Mouse (Mus musculus) cortical plate, adult 2 months (tissue): ENCODE measurements around the gene Eya3. TPM values are rescaled to one million over a fixed set of nuclear protein-coding genes. Genes with fewer than 3 reads are reported as not detected.
"Not testable (repeated sequence)": the region's sequence is repeated elsewhere in the genome, so short reads cannot be mapped to it uniquely, and the experiment has no call there.

ENCODE experiments used
- H3K27ac ChIP-seq: fragments of 200-500 bp; 2 replicates; pipeline ENCODE4 v1.5.1; 2012; ENCODE audit warnings: low read length, control low read depth, inconsistent platforms; ENCODE audit not compliant: insufficient read depth
- H3K4me1 ChIP-seq: fragments of 200-500 bp; 2 replicates; pipeline ENCODE4 v1.6.1; 2011; ENCODE audit warnings: low read length; ENCODE audit not compliant: control insufficient read depth, insufficient read depth
- H3K4me3 ChIP-seq: fragments of 200-500 bp; 2 replicates; pipeline ENCODE4 v1.5.1; 2011; ENCODE audit warnings: mild to moderate bottlenecking, low read length, control low read depth; ENCODE audit not compliant: insufficient read depth
- CTCF ChIP-seq: fragments of 200-500 bp; IDR thresholded peaks from 2 replicates; pipeline ENCODE4 v1.5.1; 2011; ENCODE audit warnings: mild to moderate bottlenecking, control low read depth, low read length; ENCODE audit not compliant: insufficient read depth; ENCODE audit errors: extremely low read depth
- POLR2A ChIP-seq: fragments of 200-500 bp; IDR thresholded peaks from 2 replicates; pipeline ENCODE4 v1.6.1; 2011; ENCODE audit warnings: mild to moderate bottlenecking, low read length, control low read depth; ENCODE audit not compliant: insufficient read depth; ENCODE audit errors: extremely low read depth
- polyA plus RNA-seq: library from polyadenylated mRNA; depleted of rRNA; stranded (reverse); fragments of >200 nt; gene quantifications from 2 replicates; pipeline ENCODE4 v1.2.3, GENCODE M21; 2012; rRNA removed

Eya3 gene
- polyA plus RNA-seq, 1 experiment = 25.5 TPM

- no peak overlapping the region for H3K4me3 ChIP-seq
- H3K27ac ChIP-seq = no peak overlapping the region
- TF ChIP-seq CTCF = no peak
- no peak for TF ChIP-seq POLR2A
- H3K4me1 ChIP-seq = no peaks in the 10 kb centered on the region
Measured at GRCm38 (mm10) chr4:132760296-132760695, 121.5 kb downstream of the Eya3 start.

GRCm38 (mm10) chr4:132762602-132763001 lies 123.8 kb downstream of the Eya3 start:
- Histone ChIP-seq H3K4me3 (no peak overlapping the region), H3K4me1 (no peaks in the 10 kb centered on the region), H3K27ac (no peak overlapping the region)
- TF ChIP-seq POLR2A (no peak), CTCF (no peak)

- not testable (repeated sequence) for H3K4me1 ChIP-seq
Measured at GRCm38 (mm10) chr4:132763125-132763524, 124.3 kb downstream of the Eya3 start.

GRCm38 (mm10) chr4:132767914-132768876 lies 129.4 kb downstream of the Eya3 start, which contains the start of gene Rpa2:
Gene Rpa2 (plus strand): TSS chr4:132768332.
- Histone ChIP-seq H3K4me3 (peak within 1 kb of the TSS; percentile 45), H3K27ac (no peak within 1 kb of the TSS), H3K4me1 (peaks cover 2% of the 10 kb centered on the region; the same call in 1 of the 2 replicates)
- TF ChIP-seq POLR2A (0 out of 2 replicates have a peak, but pooled peaks have one; percentile 22), CTCF (no peak)

More at GRCm38 (mm10) chr4:132763125-132763524, 124.3 kb downstream of the Eya3 start:
- H3K27ac ChIP-seq, H3K4me3 ChIP-seq: not testable (repeated sequence)

- Histone ChIP-seq H3K4me3 (no peak overlapping the region), H3K27ac (no peak overlapping the region), H3K4me1 (peaks cover 2% of the 10 kb centered on the region; the same call in 1 of the 2 replicates)
- no peak for TF ChIP-seq POLR2A
Measured at GRCm38 (mm10) chr4:132771776-132772175, 133.0 kb downstream of the Eya3 start.

Other genes starting within 250 kb of the Eya3 start
- gene Phactr4, start 216.5 kb upstream of the Eya3 start, polyA plus RNA-seq = 5.6 and 6.4 TPM in 2 replicates
- 5.6 TPM in 2 replicates for gene Med18, start 175.1 kb upstream of the Eya3 start, polyA plus RNA-seq
- 8.1 and 8.2 TPM in 2 replicates for gene Sesn2, start 128.5 kb upstream of the Eya3 start, polyA plus RNA-seq
- 738 and 747 TPM in 2 replicates for gene Atpif1, start 105.3 kb upstream of the Eya3 start, polyA plus RNA-seq
- gene Dnajc8, start 103.4 kb upstream of the Eya3 start, polyA plus RNA-seq = 112 and 117 TPM in 2 replicates
- 1.5 and 1.7 TPM in 2 replicates for gene Ptafr, start 74.9 kb upstream of the Eya3 start, polyA plus RNA-seq
- gene Xkr8, start 93.6 kb downstream of the Eya3 start, polyA plus RNA-seq = 2.8 and 3.0 TPM in 2 replicates
- gene Smpdl3b, start 118.3 kb downstream of the Eya3 start, polyA plus RNA-seq = 1.9 and 3.0 TPM in 2 replicates
- gene Rpa2, start 129.3 kb downstream of the Eya3 start, polyA plus RNA-seq = 14.2 and 17.0 TPM in 2 replicates
- gene Themis2, start 157.4 kb downstream of the Eya3 start, polyA plus RNA-seq = 1.2 and 1.3 TPM in 2 replicates
- 55.2 and 56.5 TPM in 2 replicates for gene Ppp1r8, start 204.2 kb downstream of the Eya3 start, polyA plus RNA-seq
- gene Stx12, start 245.5 kb downstream of the Eya3 start, polyA plus RNA-seq = 92.3 and 96.3 TPM in 2 replicates